Mouse (Mus musculus) C2C12 (cell line): ENCODE measurements around the gene Klf12.

Experiments
- CEBPB ChIP-seq: IDR thresholded peaks from one replicate; pipeline ENCODE4 v1.6.1; 2011; ENCODE audit warnings: low read depth, mild to moderate bottlenecking, control low read depth, moderate library complexity
- CTCF ChIP-seq: IDR thresholded peaks from one replicate; pipeline ENCODE4 v1.5.1; 2011; ENCODE audit not compliant: control insufficient read depth, insufficient read depth, insufficient read length
- FOSL1 ChIP-seq: IDR thresholded peaks from one replicate; pipeline ENCODE4 v1.8.0; 2011; ENCODE audit warnings: mild to moderate bottlenecking, low read length; ENCODE audit not compliant: poor library complexity, insufficient read depth, severe bottlenecking
- USF1 ChIP-seq: IDR thresholded peaks from one replicate; pipeline ENCODE4 v1.6.1; 2011; ENCODE audit warnings: low read depth, mild to moderate bottlenecking, control low read depth, moderate library complexity

- TF ChIP-seq CTCF (no peak), USF1 (no peak), CEBPB (no peak), FOSL1 (no peak)
Observed at GRCm38 (mm10) chr14:100300905-100301304, 16.4 kb upstream of the Klf12 start.
